Mouse (Mus musculus) limb, embryonic 10.5 days (tissue): ENCODE results near the gene Duox1. TPM values are rescaled to one million over a fixed set of nuclear protein-coding genes. Genes with fewer than 3 reads are reported as not detected.
A peak's percentile ranks its signal among the peaks of the same experiment; 100 is the strongest.

Experiments used
- DNase-seq: peaks from one replicate; pipeline ENCODE4 v3.0.0-alpha.2; 2017; ENCODE audit warnings: low spot score
- H3K27ac ChIP-seq: fragments of 300-500 bp; sonication (generic); 2 replicates; pipeline ENCODE4 v1.5.1; 2016; ENCODE audit warnings: mild to moderate bottlenecking
- H3K27me3 ChIP-seq: fragments of 300-500 bp; sonication (generic); 2 replicates; pipeline ENCODE4 v1.6.1; 2016; ENCODE audit warnings: low read depth, mild to moderate bottlenecking; ENCODE audit not compliant: poor library complexity, severe bottlenecking
- H3K36me3 ChIP-seq: fragments of 300-500 bp; sonication (generic); 2 replicates; pipeline ENCODE4 v1.6.1; 2016; ENCODE audit warnings: mild to moderate bottlenecking, moderate library complexity
- H3K4me1 ChIP-seq: fragments of 300-500 bp; sonication (generic); 2 replicates; pipeline ENCODE4 v1.6.1; 2016
- H3K4me3 ChIP-seq: fragments of 300-500 bp; sonication (generic); 2 replicates; pipeline ENCODE4 v1.5.1; 2016; ENCODE audit warnings: mild to moderate bottlenecking, moderate library complexity
- H3K9me3 ChIP-seq: fragments of 300-500 bp; sonication (generic); replicated peaks from 2 replicates; pipeline ENCODE4 v1.6.1; 2016; ENCODE audit warnings: mild to moderate bottlenecking
- WGBS: fragments of 180-500 bp; shearing (Covaris S2); methylation state at CpG from one replicate; pipeline ENCODE4 v1.1.7; 2016; 5-methylcytosine and 5-hydroxymethylcytosine counted together
- polyA plus RNA-seq: library from polyadenylated mRNA; unstranded; fragments of >200 nt; fragmentation: Nextera tagmentation; extraction: Ambion mirVana; gene quantifications from 2 replicates; pipeline ENCODE4 v1.2.1, GENCODE M21; 2016

The Duox1 gene
- polyA plus RNA-seq, 1 experiment from 2014 or later: 0.18 TPM

DNA sequence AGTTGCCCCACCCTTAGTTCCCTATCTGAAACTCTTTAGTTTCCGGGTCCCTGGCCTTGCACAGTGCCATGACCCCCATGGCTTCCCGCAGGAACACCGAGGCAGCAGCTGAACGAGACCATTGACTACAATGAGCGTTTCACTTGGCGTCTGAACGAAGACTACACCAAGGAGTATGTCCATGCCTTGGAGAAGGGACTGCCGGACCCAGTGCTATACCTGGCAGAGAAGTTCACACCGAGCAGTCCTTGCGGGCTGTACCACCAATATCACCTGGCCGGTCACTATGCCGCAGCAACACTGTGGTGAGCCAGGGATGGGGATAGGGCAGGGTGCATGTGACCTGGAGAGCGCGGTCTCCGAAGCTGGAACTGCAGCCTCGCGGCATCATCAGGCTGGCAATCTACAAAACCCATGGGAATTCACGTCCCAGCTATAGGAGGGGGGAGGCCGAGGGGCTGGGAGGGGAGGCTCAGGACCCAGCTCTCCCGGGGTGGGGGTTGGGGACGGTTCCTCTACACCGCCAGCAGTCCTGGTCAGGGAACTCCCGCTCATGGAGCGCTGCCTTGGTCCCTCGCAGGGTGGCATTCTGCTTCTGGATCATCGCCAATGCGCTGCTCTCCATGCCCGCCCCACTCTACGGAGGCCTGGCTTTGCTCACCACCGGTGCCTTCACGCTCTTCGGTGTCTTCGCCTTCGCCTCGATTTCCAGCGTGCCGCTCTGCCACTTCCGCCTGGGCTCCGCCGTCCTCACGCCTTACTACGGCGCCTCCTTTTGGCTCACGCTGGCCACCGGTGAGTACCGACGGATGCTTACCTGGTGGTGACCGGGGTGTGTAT is 14.2 kb upstream of the Duox1 start:
- Histone ChIP-seq H3K27ac (peak overlapping the region; percentile 30; the same call in 1 of the 2 replicates), H3K4me1 (peaks cover 36% of the 10 kb centered on the region), H3K9me3 (no peaks in the 10 kb centered on the region), H3K36me3 (no peaks in the 10 kb centered on the region), H3K27me3 (peaks cover 98% of the 10 kb centered on the region), H3K4me3 (peak overlapping the region; percentile 44)
- 1% methylated on average over 48 of the region's 48 CpGs for WGBS
- DNase-seq: peak; percentile 60

DNA sequence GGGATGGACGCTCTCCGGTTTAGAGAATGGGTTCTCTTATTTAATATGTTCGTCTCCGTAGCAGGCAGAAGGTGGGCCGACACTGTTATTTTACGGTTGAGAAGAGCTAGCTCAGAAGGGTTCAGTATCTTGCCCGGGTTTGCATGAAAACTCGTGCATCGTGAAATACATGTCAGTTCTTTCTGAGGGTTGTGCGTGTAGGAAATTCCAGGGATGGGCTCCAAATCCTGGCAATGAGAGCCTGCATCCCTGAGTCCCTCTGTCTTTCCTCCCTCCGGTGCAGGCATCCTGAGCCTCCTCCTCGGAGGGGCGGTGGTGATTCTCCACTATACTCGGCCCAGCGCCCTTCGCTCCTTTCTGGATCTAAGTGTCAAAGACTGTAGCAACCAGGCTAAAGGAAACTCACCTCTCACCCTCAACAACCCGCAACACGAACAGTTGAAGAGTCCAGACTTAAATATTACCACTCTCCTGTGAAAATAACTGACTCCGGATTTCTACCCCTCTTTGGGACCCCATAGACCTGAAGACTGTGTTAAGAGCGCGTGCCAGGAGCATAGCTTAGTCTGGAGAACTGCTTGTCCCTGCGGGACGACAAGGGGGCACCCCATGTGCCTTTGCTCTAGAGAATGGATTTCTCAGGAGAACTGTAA is 13.4 kb upstream of the Duox1 start:
- no peak overlapping the region for H3K27ac ChIP-seq
- WGBS: 11% methylated on average over 23 of the region's 23 CpGs
- DNase-seq: no peak
- peaks cover 98% of the 10 kb centered on the region for H3K27me3 ChIP-seq
- no peaks in the 10 kb centered on the region for H3K9me3 ChIP-seq
- no peaks in the 10 kb centered on the region for H3K36me3 ChIP-seq
- peak overlapping the region; percentile 44 for H3K4me3 ChIP-seq
- H3K4me1 ChIP-seq: peaks cover 31% of the 10 kb centered on the region

DNA sequence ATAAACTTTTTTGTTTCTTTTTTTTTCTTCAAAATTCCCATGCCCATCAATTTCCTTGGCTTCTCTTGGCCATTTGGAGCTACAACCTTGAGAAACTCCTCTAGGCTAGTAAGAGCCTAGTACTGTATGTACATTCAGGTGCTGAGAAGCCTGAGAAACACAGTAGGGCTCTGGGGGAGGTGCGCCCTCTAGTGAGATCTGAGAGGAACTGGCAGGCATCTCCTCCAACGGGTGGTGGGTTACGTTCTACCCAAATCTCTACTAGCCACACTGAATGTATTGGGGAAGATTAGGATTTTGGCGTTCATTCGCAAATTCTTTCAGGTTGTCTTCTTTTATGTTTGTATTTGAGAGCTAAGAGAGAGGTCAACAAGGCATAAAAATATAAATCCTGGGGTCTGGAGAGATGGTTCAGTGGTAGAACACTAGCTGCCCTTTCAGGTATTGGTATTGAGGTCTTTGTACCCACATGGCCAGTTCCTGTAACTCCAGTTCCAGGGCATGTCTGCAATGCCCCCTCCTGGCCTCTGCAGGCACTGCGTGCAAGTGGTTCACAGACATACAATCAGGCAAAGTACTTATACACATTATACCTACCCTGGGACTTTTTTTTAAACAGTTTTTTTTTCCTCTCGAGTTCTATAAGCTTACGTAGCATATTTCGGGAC is 12.8 kb upstream of the Duox1 start:
- Histone ChIP-seq H3K4me3 (no peak overlapping the region), H3K4me1 (peaks cover 25% of the 10 kb centered on the region), H3K27ac (no peak overlapping the region), H3K9me3 (no peaks in the 10 kb centered on the region), H3K27me3 (peaks cover 97% of the 10 kb centered on the region), H3K36me3 (no peaks in the 10 kb centered on the region)
- WGBS: 14% methylated on average over 9 of the region's 9 CpGs
- peak; percentile 72 for DNase-seq

DNA sequence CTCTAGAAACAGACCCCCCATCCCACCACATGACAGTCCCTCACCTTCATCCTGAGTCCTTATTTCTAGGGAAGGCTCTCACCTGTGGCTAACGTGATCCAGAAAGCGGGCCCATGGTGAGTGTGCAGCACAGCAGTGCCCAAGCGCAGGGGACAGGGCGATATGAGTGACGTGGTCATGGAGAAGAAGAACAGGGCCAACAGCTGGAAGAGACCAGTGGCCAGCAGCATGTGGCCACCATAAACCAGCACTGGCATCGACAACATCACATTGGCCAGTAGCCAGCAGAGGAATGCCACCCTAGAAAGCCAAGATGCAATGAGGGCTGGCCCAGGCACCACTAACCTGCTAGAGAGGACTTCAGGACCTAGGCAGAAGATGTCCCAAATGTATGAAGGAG is 10.9 kb upstream of the Duox1 start:
- Histone ChIP-seq H3K27ac (no peak overlapping the region), H3K27me3 (peaks cover 90% of the 10 kb centered on the region), H3K9me3 (no peaks in the 10 kb centered on the region), H3K4me3 (no peak overlapping the region), H3K36me3 (no peaks in the 10 kb centered on the region), H3K4me1 (peaks cover 13% of the 10 kb centered on the region)
- 89% methylated on average over 6 of the region's 6 CpGs for WGBS
- DNase-seq: no peak

DNA sequence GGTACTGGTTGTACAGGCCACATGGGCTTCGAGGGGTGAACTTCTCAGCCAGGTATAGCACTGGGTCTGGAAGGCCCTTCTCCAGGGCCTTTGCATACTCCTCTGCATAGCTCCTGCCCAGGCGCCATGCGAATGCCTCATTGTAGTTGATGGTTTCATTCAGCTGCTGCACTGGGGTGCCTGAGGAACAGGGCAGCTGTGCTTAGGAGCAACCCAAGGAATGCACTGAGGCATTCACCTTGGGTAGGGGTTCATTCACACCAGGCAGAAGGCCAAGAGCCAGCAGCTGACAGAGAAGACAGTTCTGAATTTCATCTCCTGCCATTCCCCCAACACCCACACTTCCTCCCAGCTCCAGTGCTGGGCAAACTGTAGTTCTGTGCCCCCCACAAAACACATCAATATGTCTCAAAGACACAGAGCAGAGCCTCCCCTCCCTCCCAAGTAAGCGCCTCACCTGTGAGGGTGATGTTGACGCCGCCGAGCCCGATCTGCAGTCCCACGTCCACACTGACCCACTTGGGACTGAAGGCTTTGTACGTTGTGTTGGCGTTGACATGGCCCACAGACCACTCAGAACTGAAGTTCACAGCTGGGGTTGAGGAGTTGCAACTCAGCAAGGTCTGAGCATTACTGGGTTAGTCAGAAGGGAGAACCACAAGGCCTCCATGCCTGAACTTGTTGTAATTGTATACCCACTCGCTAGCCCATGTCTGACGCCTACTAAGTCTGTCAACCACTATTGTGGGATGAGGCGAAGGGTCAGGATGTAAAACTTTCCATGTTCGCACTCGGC is 10.2 kb upstream of the Duox1 start:
- no peaks in the 10 kb centered on the region for H3K9me3 ChIP-seq
- H3K4me3 ChIP-seq: no peak overlapping the region
- H3K4me1 ChIP-seq: peaks cover 13% of the 10 kb centered on the region
- no peak for DNase-seq
- H3K27ac ChIP-seq: no peak overlapping the region
- WGBS: 85% methylated on average over 16 of the region's 16 CpGs
- no peaks in the 10 kb centered on the region for H3K36me3 ChIP-seq
- peaks cover 88% of the 10 kb centered on the region for H3K27me3 ChIP-seq

DNA sequence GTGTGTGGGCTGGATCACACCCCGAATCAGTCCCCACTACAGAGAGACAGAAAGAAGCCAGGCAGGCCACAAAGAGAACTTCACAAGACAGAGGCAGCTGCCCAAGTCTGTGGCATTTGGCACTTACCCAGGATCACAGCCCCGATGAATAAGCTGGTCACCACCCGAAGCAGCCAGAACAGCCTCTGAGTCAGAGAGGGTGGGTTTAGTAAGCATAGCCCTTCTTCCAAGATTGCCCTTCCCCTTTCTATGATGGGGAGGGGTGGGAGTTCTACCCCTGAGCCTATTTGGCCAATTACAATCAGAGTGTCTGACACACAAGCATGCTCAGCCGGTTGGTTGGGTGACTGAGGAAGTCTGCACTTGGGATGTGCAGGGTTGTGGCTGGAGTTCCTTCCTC is 9.3 kb upstream of the Duox1 start:
- WGBS: 55% methylated on average over 4 of the region's 4 CpGs
- H3K4me1 ChIP-seq: peaks cover 10% of the 10 kb centered on the region
- no peak overlapping the region for H3K4me3 ChIP-seq
- no peak overlapping the region for H3K27ac ChIP-seq
- H3K36me3 ChIP-seq: no peaks in the 10 kb centered on the region
- DNase-seq: no peak
- H3K27me3 ChIP-seq: peaks cover 88% of the 10 kb centered on the region
- no peaks in the 10 kb centered on the region for H3K9me3 ChIP-seq

DNA sequence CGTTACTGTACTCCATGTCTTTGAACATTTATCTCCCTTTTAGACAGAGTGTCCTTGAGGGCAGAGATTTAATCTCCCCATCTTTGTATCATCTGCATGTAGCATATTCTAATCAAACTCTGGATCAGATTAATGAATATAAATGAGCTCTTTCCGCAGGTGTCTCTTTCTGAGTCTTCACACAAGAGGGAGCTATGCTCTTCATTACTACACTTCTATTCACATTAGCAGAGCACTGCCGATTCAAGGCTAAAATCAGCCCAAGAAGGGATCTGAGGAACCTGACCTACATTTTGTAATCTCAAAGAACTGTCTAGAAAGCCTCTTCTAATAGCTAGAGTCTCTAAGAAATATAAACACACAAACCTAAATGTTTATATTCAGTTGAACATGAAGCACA is 5.8 kb upstream of the Duox1 start:
- Histone ChIP-seq H3K27me3 (peaks cover 88% of the 10 kb centered on the region), H3K27ac (no peak overlapping the region), H3K36me3 (no peaks in the 10 kb centered on the region), H3K4me1 (peaks cover 8% of the 10 kb centered on the region), H3K4me3 (no peak overlapping the region), H3K9me3 (no peaks in the 10 kb centered on the region)
- 53% methylated on average over 3 of the region's 3 CpGs for WGBS
- DNase-seq: no peak

DNA sequence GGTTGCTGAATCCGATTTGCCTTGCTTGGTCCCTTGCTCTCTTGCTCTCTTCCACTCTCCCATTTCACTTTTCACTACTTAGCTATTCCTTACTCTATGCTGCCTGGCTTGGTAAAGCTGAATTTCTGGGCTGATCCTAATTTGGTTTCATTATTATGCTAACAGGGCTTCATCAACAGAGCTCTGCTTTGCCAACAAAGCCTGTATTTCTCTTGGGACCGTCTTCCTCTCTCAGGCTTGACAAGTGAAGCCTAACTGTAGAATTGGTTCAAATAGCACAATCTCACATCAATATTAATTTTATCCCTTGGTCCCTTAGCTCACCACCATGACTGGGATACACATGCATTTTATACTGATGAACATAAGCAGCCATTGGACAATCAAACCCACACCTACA is 3.9 kb upstream of the Duox1 start:
- no peak for DNase-seq
- H3K27ac ChIP-seq: no peak overlapping the region
- peaks cover 85% of the 10 kb centered on the region for H3K27me3 ChIP-seq
- peaks cover 8% of the 10 kb centered on the region for H3K4me1 ChIP-seq
- no peaks in the 10 kb centered on the region for H3K36me3 ChIP-seq
- H3K9me3 ChIP-seq: no peaks in the 10 kb centered on the region
- 60% methylated on average over 2 of the region's 2 CpGs for WGBS
- H3K4me3 ChIP-seq: no peak overlapping the region

DNA sequence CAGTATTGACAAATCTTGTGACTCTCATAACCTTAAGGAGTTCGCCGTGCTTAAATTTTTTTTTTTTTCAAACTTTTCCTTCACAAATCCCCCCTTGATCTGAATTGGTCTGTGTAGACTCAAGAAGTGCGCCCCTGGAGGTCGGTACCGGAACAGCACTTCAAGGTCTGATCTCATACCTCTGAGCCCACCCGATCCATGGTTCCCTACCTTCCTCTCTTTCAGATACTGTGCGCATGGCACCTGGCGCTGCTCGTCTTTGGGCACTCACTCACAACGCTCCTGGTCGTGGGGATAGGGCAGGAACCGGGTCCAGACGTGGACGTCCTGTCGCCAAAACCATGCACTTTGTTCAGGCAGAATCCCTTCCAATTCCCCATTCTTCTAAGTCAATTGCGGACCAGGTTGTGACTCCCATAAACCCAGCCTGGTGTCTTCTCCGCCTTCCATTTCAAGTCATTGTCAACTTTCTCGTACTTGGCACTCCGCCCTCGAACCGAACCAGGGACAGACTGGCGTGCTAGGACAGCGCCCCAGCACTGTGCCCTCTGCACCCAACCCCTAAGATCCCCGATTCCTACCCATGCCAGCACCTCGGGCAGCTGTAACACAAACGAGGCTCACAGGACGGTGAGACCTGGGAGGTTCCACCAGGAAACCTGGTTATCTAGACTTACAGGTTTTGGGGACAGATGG is 2.6 kb upstream of the Duox1 start:
- H3K4me3 ChIP-seq: peak overlapping the region; percentile 38; the same call in 1 of the 2 replicates
- H3K4me1 ChIP-seq: peaks cover 8% of the 10 kb centered on the region
- WGBS: 4% methylated on average over 27 of the region's 27 CpGs
- peak; percentile 83 for DNase-seq
- H3K9me3 ChIP-seq: no peaks in the 10 kb centered on the region
- no peaks in the 10 kb centered on the region for H3K36me3 ChIP-seq
- peaks cover 77% of the 10 kb centered on the region for H3K27me3 ChIP-seq
- no peak overlapping the region for H3K27ac ChIP-seq

DNA sequence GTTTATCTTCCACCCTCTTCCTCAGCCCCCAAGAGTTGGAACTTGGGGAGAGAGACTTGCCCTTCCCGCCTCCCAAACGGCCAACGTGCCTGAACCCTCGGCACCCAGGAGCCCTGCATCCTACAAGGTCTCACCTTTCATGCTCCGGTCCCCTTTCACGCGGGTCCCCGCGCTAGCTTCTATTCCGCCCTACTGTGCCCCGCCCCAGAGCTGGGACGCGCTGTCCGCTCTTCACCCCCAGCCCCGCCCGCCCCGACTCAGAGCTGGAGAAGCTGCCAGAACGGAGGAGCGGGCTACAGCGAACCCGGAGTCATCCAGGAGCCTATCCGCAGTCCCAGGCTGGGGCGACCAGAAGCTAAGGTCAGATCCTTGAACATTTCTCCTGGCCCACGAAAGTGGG is 1.9 kb upstream of the Duox1 start, which contains the start of gene Duoxa1:
TSS of gene Duoxa1 (minus strand) at position 195 of the 400 bp plus-strand sequence.
- Histone ChIP-seq H3K4me3 (peak within 1 kb of the TSS; percentile 38), H3K27ac (no peak within 1 kb of the TSS), H3K36me3 (no peaks in the 10 kb centered on the region), H3K9me3 (no peaks in the 10 kb centered on the region), H3K4me1 (peaks cover 8% of the 10 kb centered on the region), H3K27me3 (peaks cover 82% of the 10 kb centered on the region)
- 3% methylated on average over 24 of the region's 24 CpGs for WGBS
- peak; percentile 51 for DNase-seq

DNA sequence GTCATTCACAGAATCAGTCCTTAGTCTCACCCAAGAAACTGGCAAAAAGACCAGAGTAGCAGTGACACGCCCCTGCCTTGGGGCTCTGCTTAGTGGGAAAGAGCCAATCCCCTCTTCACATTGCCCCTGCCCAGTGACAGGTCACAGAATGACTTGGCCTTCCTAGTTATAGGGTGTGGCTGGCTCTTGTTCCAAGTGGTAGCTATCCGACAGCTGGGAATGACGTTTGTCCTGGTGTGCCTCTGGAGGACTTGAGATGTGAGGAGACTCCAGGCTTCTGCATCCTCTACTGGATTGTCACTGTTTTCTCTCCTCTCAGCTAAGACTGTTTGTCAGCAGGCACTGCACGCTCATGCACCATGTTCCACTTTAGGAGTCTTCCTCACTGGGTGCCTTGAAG is 1.9 kb downstream of the Duox1 start:
- no peak for DNase-seq
- WGBS: 71% methylated on average over 4 of the region's 4 CpGs
- Histone ChIP-seq H3K36me3 (no peaks in the 10 kb centered on the region), H3K9me3 (no peaks in the 10 kb centered on the region), H3K27me3 (peaks cover 47% of the 10 kb centered on the region), H3K4me3 (no peak overlapping the region), H3K4me1 (peaks cover 8% of the 10 kb centered on the region), H3K27ac (no peak overlapping the region)

DNA sequence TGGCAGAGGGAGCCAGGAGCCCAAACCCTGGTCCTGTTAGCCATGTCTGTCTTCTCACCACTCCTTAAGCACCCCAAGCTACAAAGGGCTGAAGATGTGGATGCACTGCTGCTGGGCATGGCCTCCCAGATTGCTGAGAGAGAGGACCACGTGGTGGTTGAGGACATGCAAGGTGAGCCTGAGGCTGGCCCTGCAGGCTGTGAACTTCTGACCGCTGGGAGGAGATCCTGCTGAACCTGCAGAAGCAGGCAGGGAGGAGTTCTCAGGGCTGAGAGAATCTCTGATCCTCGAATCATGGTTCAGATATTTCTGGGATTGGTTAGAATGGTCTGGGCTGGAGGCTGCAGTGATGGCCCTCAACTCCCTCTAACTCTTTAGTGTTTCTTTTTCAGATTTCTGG is 8.5 kb downstream of the Duox1 start:
- H3K4me3 ChIP-seq: no peak overlapping the region
- H3K36me3 ChIP-seq: no peaks in the 10 kb centered on the region
- DNase-seq: no peak
- no peaks in the 10 kb centered on the region for H3K9me3 ChIP-seq
- no peaks in the 10 kb centered on the region for H3K27me3 ChIP-seq
- H3K4me1 ChIP-seq: 0 out of 2 replicates have a peak, but pooled peaks cover 4% of the 10 kb centered on the region
- WGBS: 67% methylated on average over 3 of the region's 3 CpGs
- no peak overlapping the region for H3K27ac ChIP-seq
